Mouse (Mus musculus): ENCODE results near the gene Edc4.

DNA sequence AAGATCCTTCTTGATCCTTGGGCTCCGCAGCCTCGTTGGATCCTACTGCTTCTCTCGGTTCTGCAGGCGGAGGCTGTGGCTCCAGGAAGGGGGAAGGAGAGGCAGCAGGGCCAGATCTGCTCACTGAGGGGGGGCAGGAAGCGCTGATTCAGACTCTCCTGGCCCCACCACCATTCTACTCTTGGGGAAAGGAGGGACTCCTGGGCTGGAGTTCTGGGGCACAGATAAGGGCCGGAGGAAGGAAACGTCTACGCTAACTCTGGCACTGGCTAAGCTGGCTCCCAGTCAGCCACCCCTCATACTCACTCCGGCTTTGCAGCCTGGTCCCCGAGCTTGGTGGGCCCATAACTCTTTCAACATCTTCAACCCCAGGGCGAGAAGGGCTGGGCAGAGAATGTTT lies 34.0 kb upstream of the Edc4 start:
- TF ChIP-seq CTCF (IDR thresholded peaks at IDR 0.05; ENCODE audit: extremely low read depth, insufficient read length, insufficient replicate concordance, low read depth, low read length): no peak
- no peak for TF ChIP-seq POLR2A (IDR thresholded peaks at IDR 0.05; ENCODE audit: low read depth, low read length)

Data from small intestine, adult 2 months (tissue).